Mouse (Mus musculus) kidney, adult 2 months (tissue): ENCODE data around the gene Tbx6. TPM values are rescaled to one million over a fixed set of nuclear protein-coding genes. Genes with fewer than 3 reads are reported as not detected.

Source experiments
- DNase-seq: peaks from one replicate; pipeline ENCODE4 v3.0.0; 2021
- H3K27ac ChIP-seq: fragments of 200-500 bp; 2 replicates; pipeline ENCODE4 v1.5.1; 2012; ENCODE audit warnings: low read depth, low read length, control low read depth, inconsistent platforms; ENCODE audit not compliant: insufficient read depth
- H3K27me3 ChIP-seq: fragments of 200-500 bp; replicated peaks from 2 replicates; pipeline ENCODE4 v1.6.1; 2012; ENCODE audit warnings: mild to moderate bottlenecking, moderate library complexity, low read length, inconsistent platforms; ENCODE audit not compliant: control insufficient read depth, insufficient read depth
- H3K36me3 ChIP-seq: fragments of 200-500 bp; 2 replicates; pipeline ENCODE4 v1.6.1; 2012; ENCODE audit warnings: mild to moderate bottlenecking, moderate library complexity, low read length, inconsistent platforms; ENCODE audit not compliant: control insufficient read depth, insufficient read depth
- H3K4me1 ChIP-seq: fragments of 200-500 bp; 2 replicates; pipeline ENCODE4 v1.6.1; 2011; ENCODE audit warnings: low read length; ENCODE audit not compliant: control insufficient read depth, insufficient read depth
- H3K4me3 ChIP-seq: fragments of 200-500 bp; 2 replicates; pipeline ENCODE4 v1.5.1; 2011; ENCODE audit warnings: mild to moderate bottlenecking, low read depth, low read length, control low read depth; ENCODE audit not compliant: insufficient read depth
- CTCF ChIP-seq: fragments of 200-500 bp; conservative IDR thresholded peaks from 2 replicates; pipeline ENCODE4 v1.5.1; 2011; ENCODE audit warnings: low read depth, mild to moderate bottlenecking, control low read depth, low read length, moderate library complexity, mixed read lengths; ENCODE audit not compliant: insufficient read depth, insufficient read length
- POLR2A ChIP-seq: fragments of 200-500 bp; IDR thresholded peaks from one replicate; pipeline ENCODE4 v1.6.1; 2011; ENCODE audit warnings: low read depth, low read length, control low read depth
- WGBS: fragments of 180-500 bp; shearing (Covaris S2); methylation state at CpG from one replicate; pipeline ENCODE4 v1.1.7; 2018; 5-methylcytosine and 5-hydroxymethylcytosine counted together
- polyA plus RNA-seq: library from polyadenylated mRNA; depleted of rRNA; stranded (reverse); fragments of >200 nt; gene quantifications from 2 replicates; pipeline ENCODE4 v1.2.3, GENCODE M21; 2012; rRNA removed

Gene Tbx6
- polyA plus RNA-seq, 1 experiment, result 2.1 TPM

DNA sequence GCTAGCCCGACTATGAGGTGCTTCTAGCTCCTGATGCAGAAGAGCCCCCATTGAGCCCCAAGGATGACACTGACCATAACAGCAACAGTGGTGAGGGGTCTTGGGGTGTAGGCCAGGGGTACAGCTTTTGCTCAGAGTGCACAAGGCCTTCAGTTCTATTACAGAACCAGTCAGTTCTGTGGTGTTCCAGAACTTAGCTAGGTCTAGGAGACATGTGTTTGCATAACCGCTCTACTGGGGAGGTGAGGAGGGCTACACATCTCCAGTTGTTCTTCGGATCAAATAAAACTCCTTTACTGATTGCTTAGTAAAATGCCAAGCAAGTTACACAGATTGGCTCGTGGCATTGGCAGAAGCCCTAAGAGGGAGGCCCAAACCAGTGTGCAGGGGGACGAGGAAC lies 50.3 kb downstream of the Tbx6 start, which contains the start of gene 4930451I11Rik:
4930451I11Rik (minus strand) TSS at position 101 of the 400 bp plus-strand sequence.
- Histone ChIP-seq H3K4me1 (peaks cover 2% of the 10 kb centered on the region; the same call in 1 of the 2 replicates), H3K36me3 (no peaks in the 10 kb centered on the region), H3K27me3 (no peaks in the 10 kb centered on the region), H3K27ac (peak within 1 kb of the TSS; percentile 57; the same call in 1 of the 2 replicates), H3K4me3 (peak within 1 kb of the TSS; percentile 41)
- WGBS, result 55% methylated on average over 5 of the region's 5 CpGs
- TF ChIP-seq CTCF, result no peak
- no peak for DNase-seq

DNA sequence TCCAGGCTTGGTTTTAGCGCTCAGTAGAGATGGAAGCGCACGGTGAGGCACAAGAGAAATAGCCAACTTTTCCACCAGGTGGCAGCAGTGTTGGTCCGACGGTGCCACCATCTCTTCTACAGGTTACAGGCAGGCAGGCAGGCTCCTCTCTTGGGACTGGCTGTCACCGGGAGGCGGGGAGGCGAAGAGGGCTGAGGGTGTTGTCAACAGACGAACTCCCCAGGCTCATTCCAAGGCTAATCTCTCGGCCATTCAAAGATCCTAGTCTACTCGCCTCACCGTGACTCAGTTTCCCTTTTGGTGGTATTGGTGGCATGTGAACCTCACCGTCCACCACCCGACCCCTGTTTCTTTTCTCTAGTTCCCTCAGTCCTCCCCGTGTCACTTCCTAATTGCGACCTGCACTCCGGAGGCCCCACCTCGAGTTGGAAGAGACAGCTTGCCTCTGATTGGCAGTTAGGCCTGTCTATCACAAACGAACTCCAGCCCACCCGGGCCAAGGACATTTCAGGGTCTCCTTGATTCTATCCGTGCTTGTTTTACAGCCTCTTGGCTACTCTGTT lies 50.8 kb downstream of the Tbx6 start:
- H3K4me3 ChIP-seq, result peak overlapping the region; percentile 41
- H3K36me3 ChIP-seq, result no peaks in the 10 kb centered on the region
- TF ChIP-seq CTCF (peak; percentile 93), POLR2A (no peak)
- 1% methylated on average over 21 of the region's 21 CpGs for WGBS
- DNase-seq, result peak; percentile 87
- H3K27me3 ChIP-seq, result no peaks in the 10 kb centered on the region
- H3K27ac ChIP-seq, result peak overlapping the region; percentile 57; the same call in 1 of the 2 replicates
- H3K4me1 ChIP-seq, result peaks cover 4% of the 10 kb centered on the region; the same call in 1 of the 2 replicates

DNA sequence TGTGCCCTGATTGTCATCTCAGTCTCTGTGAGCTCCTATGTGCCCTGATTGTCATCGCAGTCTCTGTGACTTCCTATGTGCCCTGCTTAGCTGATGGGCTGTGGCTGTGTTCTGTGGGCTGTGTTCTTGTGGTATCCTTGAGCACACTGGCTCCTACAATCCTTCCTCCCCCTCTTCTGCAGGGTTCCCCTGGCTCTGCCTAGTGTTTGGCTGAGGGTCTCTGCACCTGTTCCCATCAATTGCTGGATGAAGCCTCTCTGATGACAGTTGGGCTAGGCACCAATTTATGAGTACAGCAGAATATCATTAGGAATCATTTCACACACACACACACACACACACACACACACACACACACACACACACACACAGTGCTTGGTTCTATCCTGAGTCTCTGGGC lies 52.0 kb downstream of the Tbx6 start:
- no peak overlapping the region for H3K27ac ChIP-seq
- TF ChIP-seq CTCF (no peak), POLR2A (no peak)
- no peak for DNase-seq
- H3K36me3 ChIP-seq, result no peaks in the 10 kb centered on the region
- H3K4me3 ChIP-seq, result no peak overlapping the region
- H3K4me1 ChIP-seq, result peaks cover 4% of the 10 kb centered on the region; the same call in 1 of the 2 replicates
- WGBS, result 97% methylated on average over 1 of the region's 1 CpGs
- no peaks in the 10 kb centered on the region for H3K27me3 ChIP-seq

Other genes with a start within 250 kb of the Tbx6 start
- gene Eif3c, start 215.1 kb upstream of the Tbx6 start, polyA plus RNA-seq, result 105 TPM in 2 replicates
- gene Apobr, start 196.5 kb upstream of the Tbx6 start, polyA plus RNA-seq, result 1.2 and 1.5 TPM in 2 replicates
- gene Cln3, start 195.7 kb upstream of the Tbx6 start, polyA plus RNA-seq, result 117 and 120 TPM in 2 replicates
- gene Il27, start 186.5 kb upstream of the Tbx6 start, polyA plus RNA-seq, result 0.13 TPM in 1 of 2 replicates, not detected in the other
- 29.2 and 36.4 TPM in 2 replicates for gene Nupr1, start 150.6 kb upstream of the Tbx6 start, polyA plus RNA-seq
- 28.1 and 34.7 TPM in 2 replicates for gene Sgf29, start 132.2 kb upstream of the Tbx6 start, polyA plus RNA-seq
- 29.0 and 30.1 TPM in 2 replicates for gene Sult1a1, start 105.1 kb upstream of the Tbx6 start, polyA plus RNA-seq
- gene Bola2, start 86.1 kb upstream of the Tbx6 start, polyA plus RNA-seq, result 63.9 and 67.2 TPM in 2 replicates
- 13.1 and 17.2 TPM in 2 replicates for gene Slx1b, start 85.7 kb upstream of the Tbx6 start, polyA plus RNA-seq
- 22.7 and 71.6 TPM in 2 replicates for gene Coro1a, start 73.7 kb upstream of the Tbx6 start, polyA plus RNA-seq
- 210 and 216 TPM in 2 replicates for gene Mapk3, start 21.9 kb upstream of the Tbx6 start, polyA plus RNA-seq
- 58.2 and 61.4 TPM in 2 replicates for gene Gdpd3, start 15.1 kb upstream of the Tbx6 start, polyA plus RNA-seq
- 290 and 371 TPM in 2 replicates for gene Ypel3, start 4.5 kb upstream of the Tbx6 start, polyA plus RNA-seq
- 135 and 145 TPM in 2 replicates for gene Ppp4c, start 11.0 kb downstream of the Tbx6 start, polyA plus RNA-seq
- 4.2 and 6.3 TPM in 2 replicates for gene Fam57b, start 16.2 kb downstream of the Tbx6 start, polyA plus RNA-seq
- gene 4930451I11Rik, start 50.2 kb downstream of the Tbx6 start, polyA plus RNA-seq, result 0.46 TPM in 1 of 2 replicates, not detected in the other
- 0.15 and 0.33 TPM in 2 replicates for gene Doc2a, start 65.9 kb downstream of the Tbx6 start, polyA plus RNA-seq
- gene Hirip3, start 80.5 kb downstream of the Tbx6 start, polyA plus RNA-seq, result 4.2 and 6.6 TPM in 2 replicates
- gene Ino80e, start 80.9 kb downstream of the Tbx6 start, polyA plus RNA-seq, result 39.6 and 47.0 TPM in 2 replicates
- gene Taok2, start 103.2 kb downstream of the Tbx6 start, polyA plus RNA-seq, result 56.5 and 75.2 TPM in 2 replicates
- 90.8 and 113 TPM in 2 replicates for gene Tmem219, start 141.4 kb downstream of the Tbx6 start, polyA plus RNA-seq
- 21.4 and 21.9 TPM in 2 replicates for gene Kctd13, start 147.4 kb downstream of the Tbx6 start, polyA plus RNA-seq
- gene Asphd1, start 168.1 kb downstream of the Tbx6 start, polyA plus RNA-seq, result 0.19 TPM in 1 of 2 replicates, not detected in the other
- 1.2 and 1.4 TPM in 2 replicates for gene Sez6l2, start 169.1 kb downstream of the Tbx6 start, polyA plus RNA-seq
- gene Cdipt, start 194.4 kb downstream of the Tbx6 start, polyA plus RNA-seq, result 237 and 284 TPM in 2 replicates
- gene Cdiptos, start 194.6 kb downstream of the Tbx6 start, polyA plus RNA-seq, result 0.74 and 1.1 TPM in 2 replicates
- gene Mvp, start 233.1 kb downstream of the Tbx6 start, polyA plus RNA-seq, result 56.9 and 66.9 TPM in 2 replicates
- 0.91 and 1.3 TPM in 2 replicates for gene Pagr1b, start 235.0 kb downstream of the Tbx6 start, polyA plus RNA-seq
- 2.8 and 17.6 TPM in 2 replicates for gene Pagr1a, start 235.9 kb downstream of the Tbx6 start, polyA plus RNA-seq
- gene Gm42742, start 239.6 kb downstream of the Tbx6 start, polyA plus RNA-seq, result 21.2 and 28.9 TPM in 2 replicates
- 3.6 and 4.6 TPM in 2 replicates for gene Prrt2, start 239.7 kb downstream of the Tbx6 start, polyA plus RNA-seq
- gene Maz, start 245.6 kb downstream of the Tbx6 start, polyA plus RNA-seq, result 97.9 and 115 TPM in 2 replicates